Mouse (Mus musculus) CH12.LX (cell line): Measurements from ENCODE around the gene Rsph10b.

Experiments
- CHD1 ChIP-seq: IDR thresholded peaks from 2 replicates; pipeline ENCODE4 v1.6.1; 2012; ENCODE audit warnings: low read depth, low read length, improper control_type of control experiment, inconsistent platforms
- CTCF ChIP-seq, 2 experiments: IDR thresholded peaks in 1 of 2; conservative IDR thresholded peaks in 1 of 2; 2 replicates each; pipeline ENCODE4 v1.5.1; 2011 to 2012; ENCODE audit warnings: low read depth in 2 of 2, low read length in 2 of 2, improper control_type of control experiment in 1 of 2, inconsistent platforms in 1 of 2, mild to moderate bottlenecking in 1 of 2, moderate library complexity in 1 of 2
- ZKSCAN1 ChIP-seq: IDR thresholded peaks from 2 replicates; pipeline ENCODE4 v1.6.1; 2012; ENCODE audit warnings: low read depth, inconsistent platforms, low read length, improper control_type of control experiment, borderline replicate concordance

DNA sequence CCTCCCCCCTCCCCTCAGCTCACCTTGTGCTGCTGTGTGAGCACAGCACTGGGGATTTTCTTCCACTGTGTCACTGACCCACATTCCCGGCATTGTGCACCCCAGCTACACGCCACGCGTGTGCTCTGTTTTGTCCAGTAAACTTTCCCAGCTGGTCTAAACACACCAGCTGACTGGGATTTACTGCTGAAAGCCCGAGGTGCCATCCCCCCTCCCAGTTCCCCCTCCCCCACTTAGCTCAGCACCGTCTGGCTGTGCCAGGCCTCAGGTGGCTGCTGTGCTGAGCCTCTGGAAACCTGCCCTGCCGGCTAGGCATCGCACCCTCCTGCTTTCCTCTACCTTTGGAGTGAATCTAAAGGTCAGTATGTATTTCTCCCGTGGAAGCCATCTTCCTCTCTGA, 48.0 kb downstream of the Rsph10b start:
- TF ChIP-seq CTCF (conservative IDR thresholded peaks at IDR 0.05 in 1 of 2, IDR thresholded peaks at IDR 0.05 in 1 of 2; ENCODE audit: low read depth in 2 of 2, low read length in 2 of 2), result no peak
- no peak for TF ChIP-seq CHD1
- TF ChIP-seq ZKSCAN1, result no peak
